Mouse (Mus musculus) fat pad, adult 2 months (tissue): ENCODE results near the gene Lpar2.
A peak's percentile ranks its signal among the peaks of the same experiment; 100 is the strongest.

ENCODE experiments used
- DNase-seq: peaks from one replicate; pipeline ENCODE4 v3.0.0-alpha.2; 2011; ENCODE audit warnings: low read depth, low spot score; ENCODE audit errors: extremely low read depth

Lpar2 gene

DNA sequence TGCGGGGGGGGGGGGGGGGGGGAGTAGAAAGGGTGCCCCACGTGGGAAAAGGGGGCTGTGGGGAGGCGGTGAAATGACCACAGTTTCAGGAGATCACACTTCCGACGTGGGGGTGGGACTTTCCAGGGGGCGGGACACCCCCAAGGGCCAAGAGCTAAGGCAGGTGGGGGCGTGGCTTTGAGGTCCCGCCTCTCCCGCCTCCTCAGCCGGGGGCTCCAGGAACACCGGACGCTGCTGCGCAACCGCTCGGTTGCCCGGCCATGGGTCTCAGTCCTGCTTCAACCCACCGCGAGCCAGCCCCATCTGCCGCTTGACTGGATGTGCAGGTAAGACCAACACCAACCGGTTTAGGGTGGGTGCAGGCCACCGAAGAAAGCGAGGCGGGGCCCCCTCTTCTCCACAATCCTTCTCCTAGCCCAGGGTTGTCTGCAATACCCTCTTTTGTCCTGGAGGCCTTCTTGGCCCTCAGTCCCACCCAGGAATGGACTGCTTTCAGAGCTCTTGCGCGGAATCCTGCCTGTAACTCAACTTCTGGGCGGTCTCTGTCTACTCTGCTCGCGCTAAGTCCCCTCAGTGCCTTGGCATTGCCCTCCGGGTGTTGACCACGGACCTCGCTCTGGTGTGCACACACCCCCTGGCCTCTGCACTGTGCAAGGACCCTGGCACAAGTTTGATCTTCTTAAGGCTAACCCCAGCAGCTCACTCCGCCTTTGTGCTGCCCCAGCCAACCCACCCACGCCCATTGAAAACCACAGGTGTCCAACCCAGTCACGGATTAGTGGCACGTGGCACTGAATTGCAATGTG, at the start of gene Lpar2:
Gene Lpar2 (plus strand): TSS at position 44 of the 806 bp plus-strand sequence.
- DNase-seq = peak; percentile 46

DNA sequence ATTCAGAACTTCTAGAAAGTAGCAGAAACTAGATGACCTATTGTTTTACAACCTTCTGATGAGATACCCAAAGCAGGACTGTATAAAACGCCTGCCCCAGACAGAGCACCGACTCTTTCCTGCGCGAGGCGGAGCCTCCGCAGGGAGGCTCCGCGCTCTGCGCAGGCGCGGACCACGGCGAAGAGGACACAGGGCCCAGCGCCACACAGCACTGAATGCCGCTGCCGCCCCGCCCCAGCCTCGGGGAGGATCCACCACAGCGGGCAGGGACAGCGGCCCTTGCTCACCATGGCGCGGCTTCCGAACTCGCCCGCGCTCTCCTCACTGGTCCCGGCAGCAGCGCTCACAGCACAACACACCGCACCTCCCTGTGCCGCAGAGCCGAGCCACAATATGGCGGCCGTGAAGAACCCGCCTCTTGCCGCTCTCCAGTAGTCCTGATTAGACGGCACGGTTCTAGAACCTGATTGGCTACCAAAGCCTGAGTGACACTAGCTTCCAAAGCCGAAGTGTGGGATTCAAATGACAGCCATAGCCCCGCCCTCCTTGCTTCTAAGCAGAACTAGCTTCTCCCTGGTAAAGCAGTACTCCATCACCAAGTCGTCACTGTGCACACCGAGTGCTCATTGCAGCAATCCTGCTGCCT, 47.6 kb upstream of the Lpar2 start, which contains the start of gene Gm20422:
Gene Gm20422 (minus strand): TSS at position 384 of the 646 bp plus-strand sequence.
- peak; percentile 80 for DNase-seq

DNA sequence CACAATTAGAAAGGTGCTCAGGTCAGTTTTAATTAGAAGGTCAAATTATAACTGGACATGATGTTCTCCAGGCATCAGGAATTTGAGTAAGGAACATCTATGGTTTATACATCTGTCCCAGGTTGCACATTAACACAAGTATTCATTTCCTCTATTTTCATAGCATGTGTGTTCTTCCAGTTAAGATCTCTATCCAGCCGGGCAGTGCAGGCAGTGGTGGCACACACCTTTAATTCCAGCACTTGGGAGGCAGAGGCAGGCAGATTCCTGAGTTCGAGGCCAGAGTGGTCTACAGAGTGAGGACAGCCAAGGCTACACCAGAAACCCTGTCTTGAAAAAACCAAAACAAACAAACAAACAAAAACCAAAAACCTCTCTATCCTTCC, 47.1 kb upstream of the Lpar2 start:
- no peak for DNase-seq

DNA sequence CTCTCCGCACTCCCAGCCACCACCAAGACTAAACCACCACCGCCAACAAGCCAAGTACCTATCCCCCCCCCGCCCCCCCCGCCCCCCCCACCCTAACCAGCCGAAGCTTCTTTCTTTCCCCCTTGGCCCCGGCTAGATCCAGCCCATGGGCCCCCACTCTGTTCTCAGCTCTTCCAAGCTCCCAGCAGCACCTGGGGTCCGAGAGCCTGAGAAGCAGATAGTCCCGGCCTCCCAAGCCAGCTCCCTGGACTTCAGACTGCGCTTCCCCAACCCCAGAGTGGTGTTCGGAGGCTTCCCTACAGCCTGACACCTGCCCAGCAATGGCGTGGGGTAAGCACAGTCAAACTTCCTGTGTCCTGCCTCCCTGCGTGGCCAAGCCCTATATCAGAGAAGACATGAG, 45.1 kb upstream of the Lpar2 start:
- no peak for DNase-seq

DNA sequence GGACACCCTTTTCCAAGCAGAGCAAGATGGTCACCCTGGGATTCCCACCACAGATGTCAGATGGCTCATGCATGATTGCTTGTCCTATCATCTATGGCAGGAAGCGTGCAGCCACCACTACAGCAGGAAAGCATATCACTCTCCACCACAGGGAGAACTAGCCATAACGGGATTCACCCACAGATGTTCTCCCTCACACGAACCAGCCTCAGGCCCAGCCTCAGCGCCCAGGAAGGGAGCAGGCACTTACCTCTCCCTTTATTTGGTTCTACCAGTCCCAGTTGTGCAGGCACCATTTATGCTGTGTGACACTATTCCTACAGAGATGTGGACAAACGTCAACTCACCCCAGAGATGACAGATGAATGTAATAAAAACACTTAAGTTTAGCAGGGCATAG, 33.1 kb upstream of the Lpar2 start:
- no peak for DNase-seq

DNA sequence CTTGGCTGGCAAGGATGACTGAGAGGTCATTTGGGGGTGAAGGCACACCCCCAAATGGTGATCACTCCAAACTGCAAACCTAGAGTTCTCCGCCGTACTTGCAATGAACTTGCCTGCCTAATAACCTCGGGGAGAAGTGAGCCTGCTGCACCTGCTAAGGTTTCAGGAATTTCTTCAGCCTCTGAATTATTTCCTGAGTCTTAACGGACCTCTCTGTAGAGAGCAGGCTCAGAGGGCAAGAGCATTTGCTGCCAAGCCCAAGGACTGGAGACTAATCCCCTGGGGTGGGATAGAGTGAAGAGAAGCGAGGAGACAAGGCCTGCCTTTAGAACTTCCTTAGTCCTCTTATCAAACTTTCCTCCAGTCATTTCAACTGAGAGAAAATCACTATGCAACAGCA, 32.5 kb upstream of the Lpar2 start:
- DNase-seq = no peak

DNA sequence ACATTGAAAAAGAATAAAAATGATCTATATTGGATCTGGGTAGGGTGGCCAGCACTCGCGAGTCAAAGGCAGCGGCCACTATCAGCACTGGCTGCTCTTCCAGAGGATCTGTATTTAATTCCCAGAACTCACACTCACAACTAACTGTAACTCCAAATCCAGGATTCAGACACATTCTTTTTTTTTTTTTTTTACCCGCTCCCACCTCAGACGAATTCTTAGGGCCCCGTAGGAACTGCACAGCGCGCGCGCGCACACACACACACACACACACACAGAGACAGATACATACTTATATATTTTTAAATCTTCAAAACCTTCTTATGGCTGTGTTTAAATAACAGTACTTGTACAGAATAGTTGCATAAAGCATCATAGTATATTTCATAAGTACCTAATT, 31.9 kb upstream of the Lpar2 start:
- DNase-seq = no peak

DNA sequence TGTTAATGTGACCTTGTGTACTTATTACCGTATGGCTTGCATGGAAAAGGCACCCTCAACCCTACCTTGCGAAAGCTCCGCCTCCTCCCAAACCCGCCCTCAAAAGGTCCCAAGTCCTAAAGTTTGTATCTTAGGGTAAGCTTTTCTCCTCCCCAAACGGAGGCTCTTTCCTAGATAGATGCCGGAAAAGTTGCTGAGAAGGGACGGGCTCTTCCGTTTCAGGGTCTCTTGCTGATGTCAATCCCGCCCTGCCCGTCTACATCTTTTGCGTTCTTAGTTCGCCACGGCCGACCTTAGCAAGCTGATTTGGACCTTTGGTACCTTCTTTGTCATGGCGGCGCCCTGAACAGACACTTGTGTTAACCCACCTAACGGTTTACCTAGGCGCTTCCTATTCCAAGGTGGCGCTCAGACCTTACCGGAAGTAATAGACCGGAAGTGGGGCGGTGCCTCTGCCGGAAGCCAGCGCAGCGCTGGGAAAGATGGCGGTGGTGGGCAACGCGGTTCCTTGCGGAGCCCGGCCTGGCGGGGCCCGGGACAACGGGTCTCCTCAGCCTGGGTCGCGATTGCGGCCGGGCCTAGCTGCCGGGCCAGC, 31.4 kb upstream of the Lpar2 start, which contains the start of the genes Atp13a1 and Zfp866:
Gene Atp13a1 (plus strand): TSS at position 391 of the 595 bp plus-strand sequence.
Gene Zfp866 (minus strand): TSS at position 406 of the 595 bp plus-strand sequence.
- DNase-seq = no peak

DNA sequence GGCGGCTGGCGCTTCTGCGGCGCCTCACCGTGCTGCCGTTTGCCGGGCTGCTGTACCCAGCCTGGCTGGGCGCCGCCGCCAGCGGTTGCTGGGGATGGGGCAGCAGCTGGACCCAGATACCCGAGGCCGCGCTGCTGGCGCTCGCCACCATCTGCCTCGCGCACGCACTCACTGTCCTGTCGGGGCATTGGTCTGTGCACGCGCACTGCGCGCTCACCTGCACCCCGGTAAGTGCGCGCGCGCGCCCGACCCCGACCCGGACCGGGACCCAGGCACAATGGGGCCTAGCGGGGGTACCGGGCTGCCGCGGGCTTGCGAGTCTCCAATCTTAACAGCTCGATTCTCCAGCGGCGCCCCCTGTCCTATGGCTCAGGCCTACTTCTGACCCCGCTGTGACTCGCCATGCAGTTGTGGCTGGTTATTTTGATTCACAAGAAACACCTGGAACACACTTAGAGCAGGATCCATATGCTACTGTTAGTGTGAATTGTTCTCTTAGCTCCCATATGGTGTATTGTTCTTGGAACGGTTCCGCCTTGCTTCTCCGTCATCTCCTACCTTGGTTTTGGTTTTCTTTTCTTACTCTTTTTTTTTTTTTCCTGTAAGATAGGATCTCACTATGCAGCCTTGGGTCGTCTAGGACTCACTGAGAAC, 30.7 kb upstream of the Lpar2 start:
- no peak for DNase-seq

DNA sequence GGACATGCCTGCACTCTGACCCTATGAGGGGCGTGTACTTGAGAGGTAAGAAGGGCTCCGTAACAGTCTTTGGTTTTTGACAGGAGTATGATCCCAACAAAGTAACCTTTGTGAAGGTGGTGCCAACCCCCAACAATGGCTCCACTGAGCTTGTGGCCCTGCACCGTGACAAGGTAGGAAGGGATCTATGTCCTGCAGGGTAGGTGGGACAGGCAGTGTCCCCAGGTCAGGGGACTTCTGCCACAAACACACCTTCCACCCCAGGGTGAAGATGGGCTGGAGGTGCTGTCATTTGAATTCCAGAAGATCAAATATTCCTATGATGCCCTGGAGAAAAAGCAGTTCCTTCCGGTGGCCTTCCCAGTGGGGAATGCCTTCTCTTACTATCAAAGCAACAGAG, 28.6 kb upstream of the Lpar2 start:
- no peak for DNase-seq

DNA sequence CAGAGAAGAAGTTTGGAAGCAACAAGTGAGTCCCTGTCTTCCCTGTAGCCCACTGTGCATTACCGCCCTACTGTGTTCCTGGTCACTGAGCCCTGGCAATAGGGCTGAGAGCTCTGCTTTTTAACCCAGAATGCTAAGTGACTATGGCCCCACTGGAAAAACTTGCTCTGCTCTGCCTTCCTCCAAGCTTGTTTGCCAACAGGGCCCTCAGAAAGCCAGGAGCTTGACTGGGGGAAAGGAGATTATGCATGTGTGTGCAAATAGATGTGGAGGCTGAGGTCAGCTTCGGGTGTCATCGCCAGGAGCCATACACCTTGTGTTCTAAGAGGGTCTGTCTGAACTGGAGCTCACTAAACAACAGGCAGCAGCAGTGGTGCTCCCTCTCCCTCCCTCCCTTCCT, 28.1 kb upstream of the Lpar2 start:
- no peak for DNase-seq

DNA sequence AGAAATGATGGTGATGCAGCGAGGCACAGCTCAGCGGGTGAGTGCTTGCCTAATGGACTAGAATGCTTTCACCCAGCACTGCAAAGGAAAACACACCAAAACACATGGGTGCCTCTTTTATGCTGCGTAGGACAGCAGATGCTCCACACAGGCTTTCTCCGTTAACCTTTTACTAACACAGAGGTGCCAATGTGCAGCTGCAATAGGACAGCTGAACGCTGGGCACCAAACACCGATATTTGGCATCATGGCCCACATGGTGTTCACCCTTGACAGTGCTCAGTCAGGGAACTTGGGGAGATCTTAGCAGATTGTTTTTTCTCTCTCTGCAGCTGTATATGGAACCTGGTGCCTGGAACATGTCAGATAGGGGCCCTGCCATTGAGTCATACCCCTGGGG, 27.3 kb upstream of the Lpar2 start:
- DNase-seq = no peak

DNA sequence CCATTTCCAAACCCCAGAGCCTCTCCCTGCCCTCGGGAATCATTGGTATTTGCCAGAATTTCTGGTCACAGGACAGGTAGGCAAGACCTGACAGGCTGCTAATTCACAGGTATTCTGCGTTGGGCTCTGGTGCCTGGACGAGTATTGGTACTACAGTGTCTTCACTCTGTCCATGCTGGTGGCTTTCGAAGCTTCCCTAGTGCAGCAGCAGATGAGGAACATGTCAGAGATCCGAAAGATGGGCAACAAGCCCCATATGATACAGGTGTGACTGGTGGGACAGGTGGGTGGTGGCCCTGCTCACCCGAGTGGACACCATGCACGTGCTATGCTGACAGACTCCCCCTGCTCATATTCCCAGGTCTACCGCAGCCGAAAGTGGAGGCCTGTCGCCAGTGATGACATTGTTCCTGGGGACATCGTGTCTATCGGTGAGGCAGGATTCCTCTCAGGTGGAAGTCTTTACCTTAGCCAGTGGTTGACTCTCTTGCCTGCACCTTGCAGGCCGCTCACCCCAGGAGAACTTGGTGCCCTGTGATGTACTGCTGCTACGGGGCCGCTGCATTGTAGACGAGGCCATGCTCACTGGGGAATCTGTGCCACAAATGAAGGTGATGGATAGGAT, 25.4 kb upstream of the Lpar2 start:
- DNase-seq = no peak

DNA sequence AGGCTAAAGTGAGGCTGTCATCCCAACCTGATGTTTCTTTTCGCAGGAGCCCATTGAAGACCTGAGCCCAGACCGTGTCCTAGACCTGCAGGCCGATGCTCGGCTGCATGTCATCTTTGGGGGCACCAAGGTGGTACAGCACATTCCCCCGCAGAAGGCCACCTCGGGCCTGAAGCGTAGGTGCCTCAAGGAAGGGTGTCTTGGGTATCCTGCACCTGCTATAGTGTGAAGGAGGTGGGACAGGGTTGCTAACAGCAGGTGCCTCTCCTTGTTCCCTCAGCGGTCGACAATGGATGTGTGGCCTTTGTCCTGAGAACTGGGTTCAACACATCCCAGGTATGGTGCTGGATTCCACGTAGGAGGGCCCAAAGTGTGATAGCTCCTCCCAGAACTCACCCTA, 24.6 kb upstream of the Lpar2 start:
- no peak for DNase-seq

DNA sequence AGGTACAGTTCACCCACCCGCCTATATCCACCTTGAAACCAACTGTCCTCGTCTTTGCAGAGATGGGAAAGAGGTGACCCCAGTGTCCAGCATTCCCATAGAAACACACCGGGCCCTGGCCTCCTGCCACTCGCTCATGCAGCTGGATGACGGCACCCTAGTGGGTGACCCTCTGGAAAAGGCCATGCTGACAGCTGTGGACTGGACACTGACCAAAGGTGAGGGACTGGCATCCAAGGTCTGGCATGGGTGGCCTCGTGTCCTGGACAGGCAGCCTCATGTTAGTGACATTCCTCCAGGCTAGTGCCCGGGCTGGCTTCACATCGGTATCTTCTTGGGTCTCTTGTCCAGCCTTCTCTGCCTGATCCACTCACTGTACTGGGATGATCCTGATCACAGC, 23.0 kb upstream of the Lpar2 start:
- DNase-seq = no peak

DNA sequence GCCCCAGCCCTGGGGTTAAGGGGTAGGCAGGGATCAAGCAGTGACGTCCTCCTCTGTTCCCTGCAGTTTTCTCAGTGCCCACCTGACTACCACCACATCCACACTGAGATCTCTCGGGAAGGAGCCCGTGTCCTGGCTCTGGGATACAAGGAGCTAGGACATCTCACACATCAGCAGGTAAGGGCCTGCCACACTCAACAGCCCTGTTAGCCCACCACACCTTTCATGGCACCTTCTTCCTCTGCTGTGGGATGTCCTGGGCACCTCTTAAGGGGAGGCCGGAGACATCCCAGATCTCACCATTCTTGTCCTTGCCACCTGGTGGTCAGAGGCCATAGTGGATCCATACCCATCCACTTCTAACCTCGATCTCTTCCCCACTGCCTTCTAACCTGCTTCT, 22.3 kb upstream of the Lpar2 start:
- DNase-seq = no peak

DNA sequence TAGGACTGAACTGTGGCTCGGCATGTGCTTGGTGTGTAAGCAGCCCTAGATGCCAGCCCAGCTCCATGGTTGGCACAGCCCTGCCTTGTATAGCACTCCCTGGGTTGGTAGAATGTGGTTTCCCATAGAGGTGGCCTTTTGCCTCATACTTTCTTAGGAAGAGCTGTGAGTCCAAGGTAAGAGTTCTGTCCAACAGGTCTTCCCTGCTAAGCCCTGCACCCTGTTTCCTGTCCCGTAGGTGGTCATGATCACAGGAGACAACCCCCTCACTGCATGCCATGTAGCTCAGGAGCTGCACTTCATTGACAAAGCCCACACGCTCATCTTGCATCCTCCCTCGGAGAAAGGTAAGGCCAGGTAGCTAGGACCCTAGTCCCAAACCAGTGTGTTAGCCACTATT, 20.4 kb upstream of the Lpar2 start:
- no peak for DNase-seq

DNA sequence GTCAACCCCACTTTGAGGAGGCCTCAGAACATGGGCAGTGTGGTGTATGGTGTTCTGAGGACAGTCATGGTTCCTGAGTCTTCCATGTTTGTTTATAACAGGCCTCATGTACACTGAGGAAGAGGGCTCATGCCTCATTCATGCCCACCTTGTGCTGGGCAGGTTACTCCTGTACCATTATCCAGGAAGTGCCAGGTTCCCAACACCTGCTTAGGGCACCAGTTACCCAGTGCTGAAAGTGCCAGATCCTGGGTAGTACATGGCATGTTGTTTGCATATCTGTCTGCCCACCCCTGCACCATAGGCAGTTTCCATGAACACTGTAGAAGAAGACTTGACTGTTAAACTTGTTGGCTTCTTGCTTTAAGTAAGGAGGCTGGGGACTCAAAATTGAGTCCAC, 20.0 kb upstream of the Lpar2 start:
- DNase-seq = no peak

DNA sequence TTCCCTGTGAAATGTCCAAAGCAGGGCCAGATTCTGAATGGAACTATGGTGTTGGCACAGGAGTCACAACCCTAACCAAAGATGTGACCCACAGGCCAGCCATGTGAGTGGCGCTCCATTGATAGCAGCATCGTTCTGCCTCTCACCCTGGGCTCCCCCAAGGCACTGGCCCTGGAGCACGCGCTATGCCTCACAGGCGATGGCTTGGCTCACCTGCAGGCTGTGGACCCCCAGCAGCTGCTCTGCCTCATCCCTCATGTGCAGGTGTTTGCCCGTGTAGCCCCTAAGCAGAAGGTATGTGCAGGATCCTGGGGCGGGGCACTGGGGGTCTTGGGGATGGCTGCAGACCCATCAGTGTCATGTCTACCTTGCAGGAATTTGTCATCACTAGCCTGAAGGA, 18.9 kb upstream of the Lpar2 start:
- DNase-seq = no peak

DNA sequence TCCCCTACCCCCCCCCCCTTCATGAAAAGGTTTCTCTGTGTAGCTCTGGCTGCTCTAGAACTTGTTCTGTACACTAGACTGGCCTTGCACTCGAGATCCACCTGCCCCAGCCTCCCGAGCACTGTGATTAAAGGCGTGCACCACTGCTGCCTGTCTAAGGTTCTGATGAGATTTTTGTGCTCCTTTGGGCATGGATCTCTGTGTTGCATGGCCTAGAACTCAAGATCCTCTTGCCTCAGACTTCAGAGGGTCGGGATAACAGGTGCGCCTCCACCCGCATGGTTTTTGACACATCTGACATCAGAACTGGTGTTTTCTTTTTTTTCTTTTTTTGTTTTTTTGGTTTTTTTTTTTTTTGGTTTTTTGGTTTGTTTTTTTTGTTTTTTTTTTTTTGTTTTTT, 17.7 kb upstream of the Lpar2 start:
- no peak for DNase-seq

DNA sequence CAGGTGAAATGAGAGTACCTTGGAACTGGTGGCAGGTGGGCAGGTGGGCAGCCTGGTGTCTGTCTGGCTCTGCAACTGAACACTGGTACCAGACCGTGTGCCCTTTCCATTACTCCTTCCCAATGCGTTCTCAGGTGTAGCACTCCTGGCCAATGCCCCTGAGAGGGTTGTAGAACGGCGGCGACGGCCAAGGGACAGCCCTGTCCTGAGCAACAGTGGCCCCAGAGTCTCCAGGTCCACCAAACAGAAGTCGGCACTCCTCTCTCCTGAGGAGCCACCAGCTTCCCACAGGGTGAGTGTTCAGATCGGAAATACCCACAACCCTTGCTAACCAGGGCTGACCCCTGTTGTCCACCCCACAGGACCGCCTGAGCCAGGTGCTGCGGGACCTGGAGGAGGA, 17.1 kb upstream of the Lpar2 start:
- DNase-seq = no peak
